Mouse (Mus musculus) liver, embryonic 14.5 days (tissue): ENCODE data around the gene Prkci.

Source experiments
- CTCF ChIP-seq: IDR thresholded peaks from 2 replicates; pipeline ENCODE4 v1.5.1; 2016; ENCODE audit warnings: antibody characterized with exemption, low read depth, control low read depth
- EP300 ChIP-seq: IDR thresholded peaks from 2 replicates; pipeline ENCODE4 v1.6.1; 2016; ENCODE audit warnings: antibody characterized with exemption, low read depth

DNA sequence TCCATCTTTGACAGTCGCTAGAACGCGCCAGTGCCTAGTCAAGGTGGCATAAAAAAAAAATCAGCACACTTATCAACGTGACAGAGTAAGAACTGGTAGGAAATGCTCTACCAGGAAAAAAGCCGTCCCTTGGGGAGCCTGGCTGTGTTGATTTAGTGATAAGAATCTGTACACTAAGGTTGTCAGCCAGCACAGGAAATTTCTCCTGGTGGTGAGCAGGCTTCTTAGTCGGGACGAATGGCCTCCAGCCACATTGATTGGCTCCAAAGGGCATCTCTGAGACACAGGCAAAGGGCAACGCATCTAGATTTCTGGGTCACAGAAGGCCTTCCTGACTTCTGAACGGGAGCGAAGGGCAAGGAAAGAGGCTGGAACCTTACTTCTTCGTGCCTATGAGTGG is 80.3 kb downstream of the Prkci start:
- TF ChIP-seq CTCF, result no peak
- TF ChIP-seq EP300, result no peak
